Mouse (Mus musculus) liver, postnatal 0 days (tissue): ENCODE results near the gene Slc47a2. TPM values are rescaled to one million over a fixed set of nuclear protein-coding genes. Genes with fewer than 3 reads are reported as not detected.
"Not testable (repeated sequence)": the region's sequence is repeated elsewhere in the genome, so short reads cannot be mapped to it uniquely, and the experiment has no call there.

Source experiments
- ATAC-seq: fragments of 200-750 bp; cut with Nextera tagmentation; 2 replicates; pipeline ENCODE4 v1.8.0; 2017; ENCODE audit warnings: mild to moderate bottlenecking, moderate library complexity
- DNase-seq: peaks from one replicate; pipeline ENCODE4 v3.0.0-alpha.2; 2016
- H3K27ac ChIP-seq: fragments of 300-500 bp; sonication (generic); 2 replicates; pipeline ENCODE4 v1.5.1; 2014; ENCODE audit warnings: antibody characterized with exemption, moderate library complexity, mild to moderate bottlenecking, low read depth
- H3K27me3 ChIP-seq: fragments of 300-500 bp; sonication (generic); 2 replicates; pipeline ENCODE4 v1.6.1; 2014; ENCODE audit warnings: low read length, control low read depth, mixed read lengths; ENCODE audit not compliant: insufficient read depth
- H3K36me3 ChIP-seq: fragments of 300-500 bp; sonication (generic); replicated peaks from 2 replicates; pipeline ENCODE4 v1.6.1; 2014; ENCODE audit warnings: mild to moderate bottlenecking, control low read depth, low read length, moderate library complexity, mixed read lengths; ENCODE audit not compliant: insufficient read depth
- H3K4me1 ChIP-seq: fragments of 300-500 bp; sonication (generic); 2 replicates; pipeline ENCODE4 v1.6.1; 2014; ENCODE audit warnings: antibody characterized with exemption, mild to moderate bottlenecking, control low read depth; ENCODE audit not compliant: insufficient read depth
- H3K4me2 ChIP-seq: fragments of 300-500 bp; sonication (generic); 2 replicates; pipeline ENCODE4 v1.6.1; 2014; ENCODE audit warnings: low read depth, mild to moderate bottlenecking, low read length, moderate library complexity, mixed read lengths
- H3K4me3 ChIP-seq: fragments of 300-500 bp; sonication (generic); 2 replicates; pipeline ENCODE4 v1.5.1; 2014; ENCODE audit warnings: low read depth, low read length
- H3K9ac ChIP-seq: fragments of 300-500 bp; sonication (generic); replicated peaks from 2 replicates; pipeline ENCODE4 v1.6.1; 2014; ENCODE audit warnings: mild to moderate bottlenecking, moderate library complexity
- H3K9me3 ChIP-seq: fragments of 300-500 bp; sonication (generic); 2 replicates; pipeline ENCODE4 v1.6.1; 2016; ENCODE audit warnings: mild to moderate bottlenecking, control low read depth, low read length, mixed read lengths
- CTCF ChIP-seq: sonication (generic); IDR thresholded peaks from 2 replicates; pipeline ENCODE4 v1.5.1; 2016; ENCODE audit warnings: antibody characterized with exemption, low read depth
- EP300 ChIP-seq: IDR thresholded peaks from 2 replicates; pipeline ENCODE4 v1.6.1; 2016; ENCODE audit warnings: antibody characterized with exemption, low read depth, mild to moderate bottlenecking
- WGBS: fragments of 180-500 bp; shearing (Covaris S2); extraction: QIAGEN DNeasy Blood & Tissue Kit; methylation state at CpG from one replicate; pipeline ENCODE4 v1.1.7; 2014; ENCODE audit not compliant: insufficient replicate concordance; 5-methylcytosine and 5-hydroxymethylcytosine counted together
- polyA plus RNA-seq: library from polyadenylated mRNA; unstranded; fragments of >200 nt; fragmentation: Nextera tagmentation; extraction: Ambion mirVana; gene quantifications from 2 replicates; pipeline ENCODE4 v1.2.1, GENCODE M21; 2015

The Slc47a2 gene
- polyA plus RNA-seq, 1 experiment from 2014 or later = not detected

- ATAC-seq (peak; percentile 55), DNase-seq (peak; percentile 33)
- TF ChIP-seq EP300 (no peak), CTCF (no peak)
- Histone ChIP-seq H3K27ac (no peak overlapping the region), H3K36me3 (no peaks in the 10 kb centered on the region), H3K4me1 (peaks cover 3% of the 10 kb centered on the region), H3K9ac (no peak overlapping the region), H3K27me3 (no peaks in the 10 kb centered on the region), H3K9me3 (no peaks in the 10 kb centered on the region), H3K4me2 (no peak overlapping the region), H3K4me3 (no peak overlapping the region)
- 50% methylated on average over 12 of the region's 12 CpGs for WGBS
These were observed 32.8 kb downstream of the Slc47a2 start for GRCm38 (mm10) chr11:61309831-61310230.

- ATAC-seq (0 out of 2 replicates have a peak, but pooled peaks have one; percentile 57), DNase-seq (no peak)
- Histone ChIP-seq H3K4me3 (no peak overlapping the region), H3K36me3 (no peaks in the 10 kb centered on the region), H3K27ac (no peak overlapping the region), H3K27me3 (no peaks in the 10 kb centered on the region), H3K4me1 (peaks cover 3% of the 10 kb centered on the region), H3K9ac (no peak overlapping the region), H3K9me3 (no peaks in the 10 kb centered on the region), H3K4me2 (no peak overlapping the region)
- WGBS = 38% methylated on average over 7 of the region's 7 CpGs
- TF ChIP-seq EP300 (no peak), CTCF (no peak)
These were observed 34.9 kb downstream of the Slc47a2 start for GRCm38 (mm10) chr11:61307795-61308194.

GRCm38 (mm10) chr11:61305377-61305776 lies 37.3 kb downstream of the Slc47a2 start:
- DNase-seq = peak; percentile 45
- 58% methylated on average over 4 of the region's 4 CpGs for WGBS
- ATAC-seq = no peak

GRCm38 (mm10) chr11:61304535-61304934 lies 38.1 kb downstream of the Slc47a2 start:
- not testable (repeated sequence) for H3K4me1 ChIP-seq, H3K27me3 ChIP-seq, H3K9me3 ChIP-seq, H3K9ac ChIP-seq, ATAC-seq, H3K36me3 ChIP-seq, H3K4me3 ChIP-seq, DNase-seq, H3K4me2 ChIP-seq, H3K27ac ChIP-seq
- 91% methylated on average over 6 of the region's 10 CpGs for WGBS

More at GRCm38 (mm10) chr11:61305377-61305776, 37.3 kb downstream of the Slc47a2 start:
- Histone ChIP-seq H3K27me3 (no peaks in the 10 kb centered on the region), H3K4me2 (no peak overlapping the region), H3K36me3 (no peaks in the 10 kb centered on the region), H3K9me3 (no peaks in the 10 kb centered on the region), H3K27ac (no peak overlapping the region), H3K4me3 (no peak overlapping the region), H3K4me1 (peaks cover 3% of the 10 kb centered on the region), H3K9ac (no peak overlapping the region)
- peak; percentile 70 for TF ChIP-seq CTCF
- no peak for TF ChIP-seq EP300

GRCm38 (mm10) chr11:61300716-61301392 lies 41.8 kb downstream of the Slc47a2 start:
- no peak for TF ChIP-seq CTCF
- no peak for TF ChIP-seq EP300
- DNase-seq = no peak
- ATAC-seq = no peak
- H3K9me3 ChIP-seq = no peaks in the 10 kb centered on the region
- H3K27me3 ChIP-seq = no peaks in the 10 kb centered on the region
- peaks cover 3% of the 10 kb centered on the region; the same call in 1 of the 2 replicates for H3K4me1 ChIP-seq
- H3K4me2 ChIP-seq = peak overlapping the region; percentile 38
- H3K27ac ChIP-seq = no peak overlapping the region; the same call in 1 of the 2 replicates
- 0 out of 2 replicates have a peak overlapping the region, but pooled peaks have one; percentile 8 for H3K4me3 ChIP-seq
- no peaks in the 10 kb centered on the region for H3K36me3 ChIP-seq
- peak overlapping the region; percentile 26; the same call in 1 of the 2 replicates for H3K9ac ChIP-seq
- 54% methylated on average over 11 of the region's 16 CpGs for WGBS

GRCm38 (mm10) chr11:61300205-61300604 lies 42.5 kb downstream of the Slc47a2 start:
- ATAC-seq (no peak), DNase-seq (no peak)
- no peak overlapping the region for H3K4me2 ChIP-seq
- no peak overlapping the region for H3K4me3 ChIP-seq
- H3K27ac ChIP-seq = no peak overlapping the region; the same call in 1 of the 2 replicates
- H3K36me3 ChIP-seq = no peaks in the 10 kb centered on the region
- TF ChIP-seq CTCF (no peak), EP300 (no peak)
- no peaks in the 10 kb centered on the region for H3K27me3 ChIP-seq
- H3K4me1 ChIP-seq = peaks cover 3% of the 10 kb centered on the region; the same call in 1 of the 2 replicates
- 45% methylated on average over 3 of the region's 3 CpGs for WGBS
- peaks cover 2% of the 10 kb centered on the region; the same call in 1 of the 2 replicates for H3K9me3 ChIP-seq
- no peak overlapping the region for H3K9ac ChIP-seq
